Mouse (Mus musculus) ES-E14 (cell line): ENCODE results near the gene Hhipl1. TPM values are rescaled to one million over a fixed set of nuclear protein-coding genes. Genes with fewer than 3 reads are reported as not detected.

Experiments used
- DNase-seq: peaks from one replicate; pipeline ENCODE4 v3.0.0-alpha.2; 2013; ENCODE audit warnings: low read depth, low spot score
- H3K27ac ChIP-seq: 2 replicates; pipeline ENCODE4 v1.5.1; 2012; ENCODE audit warnings: low read depth, mild to moderate bottlenecking, low read length, moderate library complexity, mixed read lengths; ENCODE audit not compliant: poor library complexity, insufficient read depth, severe bottlenecking
- H3K36me3 ChIP-seq: 2 replicates; pipeline ENCODE4 v1.6.1; 2012; ENCODE audit warnings: mild to moderate bottlenecking, low read length, moderate library complexity, mixed read lengths; ENCODE audit not compliant: control insufficient read depth, poor library complexity, insufficient read depth, severe bottlenecking
- H3K4me1 ChIP-seq, 2 experiments: fragments of 150-350 bp in 1 of 2; sonication (generic) in 1 of 2; 2 replicates each; pipeline ENCODE4 v1.6.1; 2012; ENCODE audit warnings: low read length in 2 of 2, mild to moderate bottlenecking in 1 of 2, mixed read lengths in 1 of 2; ENCODE audit not compliant: control insufficient read depth in 2 of 2, insufficient read depth in 2 of 2, poor library complexity in 1 of 2
- H3K4me3 ChIP-seq, 2 experiments: fragments of 150-350 bp in 1 of 2; sonication (generic) in 1 of 2; 2 replicates each; pipeline ENCODE4 v1.5.1; 2012; ENCODE audit warnings: low read length in 2 of 2, low read depth in 1 of 2, mild to moderate bottlenecking in 1 of 2, mixed read lengths in 1 of 2; ENCODE audit not compliant: insufficient read depth in 1 of 2, poor library complexity in 1 of 2, severe bottlenecking in 1 of 2
- H3K9ac ChIP-seq: 2 replicates; pipeline ENCODE4 v1.6.1; 2012; ENCODE audit warnings: low read depth, mild to moderate bottlenecking, low read length, mixed read lengths; ENCODE audit not compliant: poor library complexity, insufficient read depth, severe bottlenecking
- H3K9me3 ChIP-seq: fragments of 150-350 bp; sonication (generic); 2 replicates; pipeline ENCODE4 v1.6.1; 2012; ENCODE audit warnings: low read depth, mild to moderate bottlenecking, low read length; ENCODE audit not compliant: control insufficient read depth, insufficient read depth
- CHD2 ChIP-seq: IDR thresholded peaks from 2 replicates; pipeline ENCODE4 v1.6.1; 2014; ENCODE audit warnings: mild to moderate bottlenecking, low read depth, low read length, inconsistent platforms
- HCFC1 ChIP-seq: IDR thresholded peaks from 2 replicates; pipeline ENCODE4 v1.6.1; 2012; ENCODE audit warnings: low read length, inconsistent platforms, borderline replicate concordance; ENCODE audit not compliant: insufficient read depth
- MAFK ChIP-seq: IDR thresholded peaks from 2 replicates; pipeline ENCODE4 v1.6.1; 2014; ENCODE audit warnings: mild to moderate bottlenecking, low read depth, low read length, inconsistent platforms; ENCODE audit not compliant: insufficient read depth
- ZC3H11A ChIP-seq: IDR thresholded peaks from 2 replicates; pipeline ENCODE4 v1.6.1; 2012; ENCODE audit warnings: low read depth, mild to moderate bottlenecking, inconsistent platforms, low read length, borderline replicate concordance
- ZNF384 ChIP-seq: IDR thresholded peaks from 2 replicates; pipeline ENCODE4 v1.6.1; 2012; ENCODE audit warnings: low read depth, low read length, inconsistent platforms
- in situ Hi-C, 2 experiments: fragments of 600-800 bp; cut with MboI; formaldehyde crosslinking; loops; one replicate each; pipeline ENCODE4 v1.15.1; 2025; ENCODE audit warnings: low sequenced_read_pairs in 2 of 2, inconsistent platforms in 1 of 2; ENCODE audit not compliant: unreplicated experiment in 2 of 2
- total RNA-seq: library from RNA; depleted of rRNA; stranded (reverse); fragments of 300-350 nt; gene quantifications from 2 replicates; pipeline ENCODE4 v1.2.3, GENCODE M21; 2012

The Hhipl1 gene
- total RNA-seq, 1 experiment, result 1.0 TPM

GRCm38 (mm10) chr12:108264918-108265317 lies 41.2 kb upstream of the Hhipl1 start:
- H3K36me3 ChIP-seq, result no peaks in the 10 kb centered on the region
- no peak overlapping the region for H3K9ac ChIP-seq
- H3K9me3 ChIP-seq, result no peaks in the 10 kb centered on the region
- no peak for TF ChIP-seq ZNF384
- TF ChIP-seq MAFK, result no peak
- no peak for TF ChIP-seq ZC3H11A
- no peak for TF ChIP-seq CHD2
- TF ChIP-seq HCFC1, result no peak
- no peak overlapping the region for H3K4me3 ChIP-seq
- H3K27ac ChIP-seq, result no peak overlapping the region
- DNase-seq, result no peak
- in situ Hi-C loops, result no loop called here
- H3K4me1 ChIP-seq, result peaks cover 0 to 23% of the 10 kb centered on the region in 2 experiments; a peak in 2 of 4 replicates

- Histone ChIP-seq H3K27ac (no peak overlapping the region), H3K4me1 (peaks cover 0 to 21% of the 10 kb centered on the region in 2 experiments; a peak in 2 of 4 replicates)
- in situ Hi-C loops, result no loop called here
Observed at GRCm38 (mm10) chr12:108265831-108266619, 40.0 kb upstream of the Hhipl1 start.

GRCm38 (mm10) chr12:108267653-108268052 lies 38.4 kb upstream of the Hhipl1 start:
- Histone ChIP-seq H3K4me3 (no peak overlapping the region), H3K9ac (no peak overlapping the region), H3K9me3 (no peaks in the 10 kb centered on the region), H3K27ac (no peak overlapping the region), H3K36me3 (peaks cover 8% of the 10 kb centered on the region; the same call in 1 of the 2 replicates), H3K4me1 (peaks cover 0 to 30% of the 10 kb centered on the region in 2 experiments; a peak in 3 of 4 replicates)
- TF ChIP-seq ZC3H11A, result no peak
- TF ChIP-seq ZNF384, result no peak
- in situ Hi-C loops, result no loop called here
- no peak for DNase-seq

More at GRCm38 (mm10) chr12:108265831-108266619, 40.0 kb upstream of the Hhipl1 start:
- Histone ChIP-seq H3K9me3 (no peaks in the 10 kb centered on the region), H3K9ac (peak overlapping the region; percentile 28; the same call in 1 of the 2 replicates), H3K4me3 (0 out of 4 replicates have a peak overlapping the region, but pooled peaks of 1 of the 2 experiments have one; percentile 9), H3K36me3 (no peaks in the 10 kb centered on the region)
- no peak for DNase-seq
- no peak for TF ChIP-seq MAFK
- no peak for TF ChIP-seq ZC3H11A
- TF ChIP-seq HCFC1, result no peak
- no peak for TF ChIP-seq CHD2
- TF ChIP-seq ZNF384, result no peak

GRCm38 (mm10) chr12:108268970-108269369 lies 37.1 kb upstream of the Hhipl1 start:
- in situ Hi-C loops, result no loop called here
- Histone ChIP-seq H3K36me3 (peaks cover 8% of the 10 kb centered on the region; the same call in 1 of the 2 replicates), H3K9me3 (no peaks in the 10 kb centered on the region), H3K4me3 (no peak overlapping the region), H3K27ac (no peak overlapping the region), H3K4me1 (peaks cover 3 to 32% of the 10 kb centered on the region in 2 experiments; a peak in 3 of 4 replicates), H3K9ac (no peak overlapping the region)
- DNase-seq, result no peak
- TF ChIP-seq ZC3H11A (no peak), MAFK (no peak), CHD2 (no peak), HCFC1 (no peak), ZNF384 (no peak)
